Mouse (Mus musculus) embryonic facial prominence, embryonic 11.5 days (tissue): Measurements from ENCODE around the gene Trim41. TPM values are rescaled to one million over a fixed set of nuclear protein-coding genes. Genes with fewer than 3 reads are reported as not detected.
"Not testable (repeated sequence)": the region's sequence is repeated elsewhere in the genome, so short reads cannot be mapped to it uniquely, and the experiment has no call there.

ENCODE experiments used
- ATAC-seq: fragments of 200-750 bp; cut with Nextera tagmentation; replicated peaks from 2 replicates; pipeline ENCODE4 v1.8.0; 2017; ENCODE audit warnings: low read depth; ENCODE audit not compliant: insufficient number of reproducible peaks, low FRiP score, low TSS enrichment
- DNase-seq: peaks from one replicate; pipeline ENCODE4 v3.0.0-alpha.2; 2015; ENCODE audit warnings: low spot score
- H3K27ac ChIP-seq: fragments of 300-500 bp; sonication (generic); replicated peaks from 2 replicates; pipeline ENCODE4 v1.5.1; 2014; ENCODE audit warnings: mild to moderate bottlenecking, low read depth, low read length, control low read depth
- H3K27me3 ChIP-seq: fragments of 300-500 bp; sonication (generic); 2 replicates; pipeline ENCODE4 v1.6.1; 2014; ENCODE audit warnings: mild to moderate bottlenecking, low read length, moderate library complexity, mixed read lengths; ENCODE audit not compliant: control insufficient read depth, insufficient read depth
- H3K36me3 ChIP-seq: fragments of 300-500 bp; sonication (generic); replicated peaks from 2 replicates; pipeline ENCODE4 v1.6.1; 2014; ENCODE audit warnings: low read depth, mild to moderate bottlenecking, low read length, moderate library complexity, mixed read lengths; ENCODE audit not compliant: control insufficient read depth, insufficient read depth
- H3K4me1 ChIP-seq: fragments of 300-500 bp; sonication (generic); 2 replicates; pipeline ENCODE4 v1.6.1; 2014; ENCODE audit warnings: low read length, mixed read lengths; ENCODE audit not compliant: control insufficient read depth, insufficient read depth
- H3K4me2 ChIP-seq: fragments of 300-500 bp; sonication (generic); 2 replicates; pipeline ENCODE4 v1.6.1; 2014; ENCODE audit warnings: low read depth, mild to moderate bottlenecking, control low read depth, low read length, moderate library complexity
- H3K4me3 ChIP-seq: fragments of 300-500 bp; sonication (generic); 2 replicates; pipeline ENCODE4 v1.5.1; 2014; ENCODE audit warnings: low read depth, low read length, control low read depth
- H3K9ac ChIP-seq: fragments of 300-500 bp; sonication (generic); replicated peaks from 2 replicates; pipeline ENCODE4 v1.6.1; 2014; ENCODE audit warnings: mild to moderate bottlenecking, control low read depth, low read length
- H3K9me3 ChIP-seq: fragments of 300-500 bp; sonication (generic); replicated peaks from 2 replicates; pipeline ENCODE4 v1.6.1; 2016; ENCODE audit warnings: mild to moderate bottlenecking, low read length, inconsistent platforms, mixed read lengths; ENCODE audit not compliant: control insufficient read depth
- WGBS: fragments of 180-500 bp; shearing (Covaris S2); extraction: QIAGEN DNeasy Blood & Tissue Kit; methylation state at CpG from one replicate; pipeline ENCODE4 v1.1.7; 2014; 5-methylcytosine and 5-hydroxymethylcytosine counted together
- polyA plus RNA-seq: library from polyadenylated mRNA; unstranded; fragments of >200 nt; fragmentation: Nextera tagmentation; extraction: Ambion mirVana; gene quantifications from 2 replicates; pipeline ENCODE4 v1.2.1, GENCODE M21; 2014

Gene Trim41
- polyA plus RNA-seq, 1 experiment from 2014 or later: 3.2 TPM

- H3K4me3 ChIP-seq: peak overlapping the region; percentile 86
- peak; percentile 27; the same call in 1 of the 2 replicates for ATAC-seq
- H3K9ac ChIP-seq: peak overlapping the region; percentile 91
- no peaks in the 10 kb centered on the region for H3K27me3 ChIP-seq
- H3K4me1 ChIP-seq: no peaks in the 10 kb centered on the region; the same call in 1 of the 2 replicates
- H3K27ac ChIP-seq: peak overlapping the region; percentile 93
- peak overlapping the region; percentile 85 for H3K4me2 ChIP-seq
- no peaks in the 10 kb centered on the region for H3K9me3 ChIP-seq
- DNase-seq: no peak
- H3K36me3 ChIP-seq: peaks cover 13% of the 10 kb centered on the region
- WGBS: 8% methylated on average over 18 of the region's 18 CpGs
These were observed 17.9 kb downstream of the Trim41 start for GRCm38 (mm10) chr11:48798984-48799920.

- no peak overlapping the region for H3K9ac ChIP-seq
- WGBS: 83% methylated on average over 7 of the region's 7 CpGs
- H3K27ac ChIP-seq: no peak overlapping the region
- peaks cover 6% of the 10 kb centered on the region; the same call in 1 of the 2 replicates for H3K36me3 ChIP-seq
- no peak overlapping the region for H3K4me3 ChIP-seq
- no peaks in the 10 kb centered on the region; the same call in 1 of the 2 replicates for H3K4me1 ChIP-seq
- no peak for ATAC-seq
- H3K4me2 ChIP-seq: peak overlapping the region; percentile 85; the same call in 1 of the 2 replicates
- H3K27me3 ChIP-seq: no peaks in the 10 kb centered on the region
- no peaks in the 10 kb centered on the region for H3K9me3 ChIP-seq
- DNase-seq: no peak
These were observed 18.8 kb downstream of the Trim41 start for GRCm38 (mm10) chr11:48798308-48798707.

GRCm38 (mm10) chr11:48797287-48797686 is 19.9 kb downstream of the Trim41 start:
- Histone ChIP-seq H3K4me3 (no peak overlapping the region), H3K4me2 (no peak overlapping the region), H3K36me3 (no peaks in the 10 kb centered on the region), H3K27ac (no peak overlapping the region), H3K4me1 (no peaks in the 10 kb centered on the region; the same call in 1 of the 2 replicates), H3K9ac (no peak overlapping the region), H3K27me3 (no peaks in the 10 kb centered on the region), H3K9me3 (no peaks in the 10 kb centered on the region)
- WGBS: 91% methylated on average over 5 of the region's 5 CpGs
- DNase-seq (no peak), ATAC-seq (no peak)

- Histone ChIP-seq H3K27ac (no peak overlapping the region), H3K9ac (no peak overlapping the region), H3K9me3 (no peaks in the 10 kb centered on the region), H3K27me3 (no peaks in the 10 kb centered on the region), H3K4me1 (no peaks in the 10 kb centered on the region), H3K4me2 (no peak overlapping the region), H3K36me3 (no peaks in the 10 kb centered on the region), H3K4me3 (no peak overlapping the region)
- no peak for ATAC-seq
- no peak for DNase-seq
- 77% methylated on average over 4 of the region's 4 CpGs for WGBS
These were observed 20.9 kb downstream of the Trim41 start for GRCm38 (mm10) chr11:48796290-48796689.

- no peak for ATAC-seq
These were observed 21.9 kb downstream of the Trim41 start for GRCm38 (mm10) chr11:48795221-48795620.

GRCm38 (mm10) chr11:48793184-48793583 is 24.0 kb downstream of the Trim41 start:
- no peak for ATAC-seq
- Histone ChIP-seq H3K4me1 (no peaks in the 10 kb centered on the region), H3K4me2 (no peak overlapping the region), H3K27ac (no peak overlapping the region), H3K9ac (no peak overlapping the region), H3K36me3 (no peaks in the 10 kb centered on the region), H3K9me3 (no peaks in the 10 kb centered on the region), H3K27me3 (no peaks in the 10 kb centered on the region), H3K4me3 (no peak overlapping the region)
- no peak for DNase-seq
- 90% methylated on average over 3 of the region's 3 CpGs for WGBS

More at GRCm38 (mm10) chr11:48795221-48795620, 21.9 kb downstream of the Trim41 start:
- Histone ChIP-seq H3K9me3 (no peaks in the 10 kb centered on the region), H3K27me3 (no peaks in the 10 kb centered on the region), H3K9ac (no peak overlapping the region), H3K27ac (no peak overlapping the region), H3K4me3 (no peak overlapping the region), H3K4me2 (no peak overlapping the region), H3K4me1 (no peaks in the 10 kb centered on the region), H3K36me3 (no peaks in the 10 kb centered on the region)
- 87% methylated on average over 7 of the region's 7 CpGs for WGBS
- no peak for DNase-seq

- not testable (repeated sequence) for ATAC-seq, H3K27ac ChIP-seq, DNase-seq, H3K27me3 ChIP-seq, H3K4me3 ChIP-seq, H3K36me3 ChIP-seq, H3K9ac ChIP-seq, H3K9me3 ChIP-seq, H3K4me1 ChIP-seq, H3K4me2 ChIP-seq
- 85% methylated on average over 9 of the region's 9 CpGs for WGBS
These were observed 25.3 kb downstream of the Trim41 start for GRCm38 (mm10) chr11:48791894-48792293.

GRCm38 (mm10) chr11:48790946-48791345 is 26.2 kb downstream of the Trim41 start:
- Histone ChIP-seq H3K4me1 (no peaks in the 10 kb centered on the region), H3K27me3 (no peaks in the 10 kb centered on the region), H3K4me3 (no peak overlapping the region), H3K9me3 (no peaks in the 10 kb centered on the region), H3K27ac (no peak overlapping the region), H3K4me2 (no peak overlapping the region), H3K36me3 (no peaks in the 10 kb centered on the region), H3K9ac (no peak overlapping the region)
- no peak for ATAC-seq
- WGBS: 69% methylated on average over 8 of the region's 8 CpGs
- no peak for DNase-seq
